In genomic region chr12:61522148-61522828, GRCm38 (mm10) we compare ENCODE assay signal across 8 mouse cellular contexts. TPM values are rescaled to one million over a fixed set of nuclear protein-coding genes. Genes with fewer than 3 reads are reported as not detected.
DNase-seq lines count a peak whose midpoint lies in the region; ATAC-seq and TF ChIP-seq lines count a peak whose summit lies in the region.

No protein-coding gene starts in this region.

- H3K9ac ChIP-seq in kidney, postnatal 0 days (ENCODE audit: low read depth, low read length) = no peak overlapping the region
- peak overlapping the region; percentile 68; the same call in 1 of the 2 replicates for H3K9ac ChIP-seq in embryonic facial prominence, embryonic 14.5 days (ENCODE audit: low read depth, low read length)

- H3K4me1 ChIP-seq in kidney, postnatal 0 days (replicated peaks; ENCODE audit: insufficient read depth, low read length) = 0 out of 2 replicates have a peak, but pooled peaks cover 3% of the 10 kb centered on the region
- no peaks in the 10 kb centered on the region for H3K4me1 ChIP-seq in embryonic facial prominence, embryonic 14.5 days (ENCODE audit: control insufficient read depth, insufficient read depth, low read length)
- peaks cover 7% of the 10 kb centered on the region; the same call in 1 of the 2 replicates for H3K4me1 ChIP-seq in olfactory bulb, adult 2 months (ENCODE audit: control insufficient read depth, insufficient read depth, low read length)

- ATAC-seq in kidney, postnatal 0 days (replicated peaks; ENCODE audit: low FRiP score, low read depth) = no peak
- peak; percentile 12 for ATAC-seq in embryonic facial prominence, embryonic 14.5 days (ENCODE audit: low read depth)
- no peak for ATAC-seq in CD4-positive, CD25-positive, alpha-beta regulatory T cell, adult 4 months

- TF ChIP-seq POLR2A in olfactory bulb, adult 2 months (IDR thresholded peaks at IDR 0.05; ENCODE audit: insufficient read depth, low read depth, low read length) = no peak

- peak overlapping the region; percentile 92 for H3K4me2 ChIP-seq in kidney, postnatal 0 days (ENCODE audit: low read length)
- H3K4me2 ChIP-seq in embryonic facial prominence, embryonic 14.5 days (ENCODE audit: low read depth, low read length) = peak overlapping the region; percentile 82

- WGBS in kidney, postnatal 0 days = 3% methylated on average over 6 of the region's 6 CpGs
- 5% methylated on average over 6 of the region's 6 CpGs for WGBS in embryonic facial prominence, embryonic 14.5 days
- WGBS in olfactory bulb, adult 2 months = 2% methylated on average over 6 of the region's 6 CpGs

- peak; percentile 2 for DNase-seq in kidney, postnatal 0 days (ENCODE audit: low spot score)
- DNase-seq in kidney, adult 11 months = no peak
- DNase-seq in embryonic facial prominence, embryonic 14.5 days (ENCODE audit: low spot score) = peak; percentile 39
- peak; percentile 36 for DNase-seq in left cerebral cortex, postnatal 4 days
- no peak for DNase-seq in adrenal gland, postnatal 4 days (ENCODE audit: low spot score in 2 of 2)
- no peak for DNase-seq in adipocyte (ENCODE audit: low spot score)

- no peaks in the 10 kb centered on the region for H3K36me3 ChIP-seq in kidney, postnatal 0 days (ENCODE audit: insufficient read depth, low read length)
- no peaks in the 10 kb centered on the region for H3K36me3 ChIP-seq in embryonic facial prominence, embryonic 14.5 days (ENCODE audit: control insufficient read depth, insufficient read depth, low read length)

- peaks cover 40% of the 10 kb centered on the region for H3K27me3 ChIP-seq in kidney, postnatal 0 days (ENCODE audit: insufficient read depth, low read length)
- H3K27me3 ChIP-seq in embryonic facial prominence, embryonic 14.5 days (replicated peaks; ENCODE audit: control insufficient read depth, insufficient read depth, low read length) = peaks cover 51% of the 10 kb centered on the region

- peak overlapping the region; percentile 49 for H3K4me3 ChIP-seq in kidney, postnatal 0 days (replicated peaks; ENCODE audit: low read depth, low read length)
- peak overlapping the region; percentile 53 for H3K4me3 ChIP-seq in embryonic facial prominence, embryonic 14.5 days (ENCODE audit: low read depth, low read length)
- H3K4me3 ChIP-seq in olfactory bulb, adult 2 months (ENCODE audit: insufficient read depth, low read depth, low read length) = peak overlapping the region; percentile 95

- intact Hi-C loops in left cerebral cortex, postnatal 4 days (cut with DNase I) = loop anchor here (10.0 kb wide), 1 partner anchor 1727 kb away; no protein-coding TSS in a partner anchor

- no peaks in the 10 kb centered on the region for H3K9me3 ChIP-seq in kidney, postnatal 0 days (replicated peaks; ENCODE audit: low read length)
- no peaks in the 10 kb centered on the region for H3K9me3 ChIP-seq in embryonic facial prominence, embryonic 14.5 days (ENCODE audit: control insufficient read depth, low read length)

- H3K27ac ChIP-seq in kidney, postnatal 0 days = no peak overlapping the region
- H3K27ac ChIP-seq in embryonic facial prominence, embryonic 14.5 days (replicated peaks; ENCODE audit: low read depth, low read length) = no peak overlapping the region
- no peak overlapping the region; the same call in 1 of the 2 replicates for H3K27ac ChIP-seq in olfactory bulb, adult 2 months (ENCODE audit: insufficient read depth, low read depth, low read length)

- no peak for TF ChIP-seq CTCF in kidney, postnatal 0 days (IDR thresholded peaks at IDR 0.05; ENCODE audit: low read depth)
- TF ChIP-seq CTCF in olfactory bulb, adult 2 months (IDR thresholded peaks at IDR 0.05; ENCODE audit: insufficient read depth, low read depth, low read length) = no peak

RNA-seq across cellular contexts. Expression of gene Lrfn5, which starts 0.7 kb away (rescaled TPM):
- polyA plus RNA-seq in kidney, postnatal 0 days (2015; fragmentation: Nextera tagmentation; extraction: Ambion mirVana) = 0.33 and 0.37 TPM in 2 replicates
- polyA plus RNA-seq in embryonic facial prominence, embryonic 14.5 days (2014; fragmentation: Nextera tagmentation; extraction: Ambion mirVana) = 4.8 and 5.0 TPM in 2 replicates
- 100 to 1,000 TPM; 149 to 151 TPM for total RNA-seq in left cerebral cortex, postnatal 4 days (2021)
- polyA plus RNA-seq in olfactory bulb, adult 2 months (2012; ENCODE audit: insufficient read depth, insufficient read length, low replicate concordance, missing spikeins) = not detected in 2 replicates
- polyA plus RNA-seq in CD4-positive, CD25-positive, alpha-beta regulatory T cell, adult 4 months (2017; shearing (Covaris generic)) = under 1 TPM in 1 of 2 experiments, not detected in 1; 0.26 TPM
- total RNA-seq in adrenal gland, postnatal 4 days (2021) = under 1 TPM; 0.50 to 0.93 TPM

Comparison
In these comparisons a context has a peak if more than half of its experiments do, and no peak if none do; other contexts are left out.
1. DNase-seq: peak in kidney, postnatal 0 days (single experiment), embryonic facial prominence, embryonic 14.5 days (single experiment) and left cerebral cortex, postnatal 4 days (single experiment); none in kidney, adult 11 months (single experiment), adrenal gland, postnatal 4 days (0 of 2) and adipocyte (single experiment).
2. Peak in every context shown above with its lines, with median percentiles within 50 percentile points of each other: H3K4me3 ChIP-seq.